9 mouse cellular contexts compared by ENCODE assay signal in genomic region chr17:28580396-28580795, GRCm38 (mm10). TPM values are rescaled to one million over a fixed set of nuclear protein-coding genes. Genes with fewer than 3 reads are reported as not detected.
DNase-seq lines count a peak whose midpoint lies in the region; TF ChIP-seq lines count a peak whose summit lies in the region.
"Had no signal": no experiment of that assay in that cellular context is flagged by ENCODE, and none has a peak within 500 bp of the region (broad histone marks: within the 10 kb centered on the region; RNA-seq: fewer than 3 reads in every experiment).

No protein-coding gene starts in this region.

- intact Hi-C loops in heart, adult 2 months (cut with DNase I) = no loop called here
- intact Hi-C loops in left cerebral cortex, postnatal 36 days (cut with DNase I) = no loop called here

- no peak for TF ChIP-seq CTCF in heart, adult 2 months (IDR thresholded peaks at IDR 0.05)
- TF ChIP-seq CTCF in CH12.LX (conservative IDR thresholded peaks at IDR 0.05 in 1 of 2, IDR thresholded peaks at IDR 0.05 in 1 of 2; ENCODE audit: low read depth in 2 of 2, low read length in 2 of 2) = no peak

- H3K36me3 ChIP-seq in heart, adult 2 months (ENCODE audit: control insufficient read depth, insufficient read depth, low read length) = no peaks in the 10 kb centered on the region
- no peaks in the 10 kb centered on the region for H3K36me3 ChIP-seq in CH12.LX (replicated peaks in 1 of 2; ENCODE audit: control insufficient read depth in 1 of 2, insufficient read depth in 1 of 2, low read length in 1 of 2)
- H3K36me3 ChIP-seq: liver, embryonic 15.5 days had no signal

- H3K4me1 ChIP-seq in heart, adult 2 months (ENCODE audit: control insufficient read depth, insufficient read depth, low read length) = no peaks in the 10 kb centered on the region; the same call in 1 of the 2 replicates
- peaks cover 0 to 4% of the 10 kb centered on the region in 2 experiments; a peak in 2 of 4 replicates for H3K4me1 ChIP-seq in CH12.LX (ENCODE audit: control insufficient read depth in 1 of 2, insufficient read depth in 2 of 2)

- H3K27me3 ChIP-seq in heart, adult 2 months (ENCODE audit: control insufficient read depth, insufficient read depth, low read length) = no peaks in the 10 kb centered on the region
- peaks cover 7% of the 10 kb centered on the region for H3K27me3 ChIP-seq in CH12.LX (replicated peaks)

- no peak overlapping the region for H3K27ac ChIP-seq in heart, adult 2 months
- H3K27ac ChIP-seq in CH12.LX (ENCODE audit: insufficient read depth, low read depth) = no peak overlapping the region
- H3K27ac ChIP-seq: liver, embryonic 15.5 days had no signal

- H3K9ac ChIP-seq in heart, adult 2 months (ENCODE audit: low read depth, low read length) = no peak overlapping the region
- no peak overlapping the region for H3K9ac ChIP-seq in CH12.LX (ENCODE audit: insufficient read depth, low read depth)
- H3K9ac ChIP-seq: liver, embryonic 15.5 days had no signal

- 3% methylated on average over 9 of the region's 9 CpGs for WGBS in heart, adult 2 months

- H3K9me3 ChIP-seq in CH12.LX (replicated peaks; ENCODE audit: low read length) = peaks cover 12% of the 10 kb centered on the region
- H3K9me3 ChIP-seq: liver, embryonic 15.5 days had no signal

- DNase-seq in heart, adult 2 months = peak; percentile 43 to 61
- no peak for DNase-seq in heart, adult 11 months
- DNase-seq in CH12.LX (ENCODE audit: extremely low read depth) = peak; percentile 48
- DNase-seq in embryo, embryonic 10 days (ENCODE audit: low spot score) = peak; percentile 93
- DNase-seq in kidney, adult 8-10 months = peak; percentile 19 to 70
- peak; percentile 21 for DNase-seq in lung, postnatal 25 days (ENCODE audit: low spot score)
- peak; percentile 26 to 32 for DNase-seq in thymus, postnatal 36 days
- DNase-seq in left cerebral cortex, postnatal 36 days (ENCODE audit: low spot score in 2 of 2) = no peak

- H3K4me3 ChIP-seq in heart, adult 2 months = no peak overlapping the region
- no peak overlapping the region for H3K4me3 ChIP-seq in CH12.LX (replicated peaks in 1 of 3; ENCODE audit: low read depth in 2 of 3, low read length in 2 of 3, poor library complexity in 1 of 3)
- H3K4me3 ChIP-seq: liver, embryonic 15.5 days had no signal

- no peak overlapping the region for H3K4me2 ChIP-seq in CH12.LX (ENCODE audit: insufficient read depth, low read depth, poor library complexity, severe bottlenecking)
- H3K4me2 ChIP-seq: liver, embryonic 15.5 days had no signal

- TF ChIP-seq POLR2A in heart, adult 2 months (IDR thresholded peaks at IDR 0.05; ENCODE audit: insufficient read depth, low read depth, low read length) = no peak
- no peak for TF ChIP-seq POLR2A in CH12.LX (IDR thresholded peaks at IDR 0.05; ENCODE audit: low read depth, low read length)

- in situ Hi-C loops in CH12.LX (cut with MboI; ENCODE audit: low pct_ligation_motif_present, low pct_unique_long_range_greater_than_20kb, low sequenced_read_pairs) = no loop called here

- H3K79me2 ChIP-seq in heart, adult 2 months (replicated peaks; ENCODE audit: control insufficient read depth, insufficient read depth, low read length) = no peaks in the 10 kb centered on the region
- no peaks in the 10 kb centered on the region for H3K79me2 ChIP-seq in CH12.LX (replicated peaks; ENCODE audit: control insufficient read depth, extremely low read depth, insufficient read depth, poor library complexity, severe bottlenecking)

- no peak for TF ChIP-seq EP300 in heart, adult 2 months (IDR thresholded peaks at IDR 0.05; ENCODE audit: insufficient read depth, low read depth, low read length)
- no peak for TF ChIP-seq EP300 in CH12.LX (IDR thresholded peaks at IDR 0.05; ENCODE audit: low read length)

- TF ChIP-seq RAD21 in CH12.LX (IDR thresholded peaks at IDR 0.05; ENCODE audit: low read depth, low read length) = no peak

- dilution Hi-C loops in CH12.LX (cut with MboI; ENCODE audit: extremely low pct_ligation_motif_present, extremely low pct_unique_long_range_greater_than_20kb, low sequenced_read_pairs) = no loop called here

TF ChIP-seq in CH12.LX, 34 proteins besides CTCF, POLR2A, EP300 and RAD21:
- TF ChIP-seq TBP (conservative IDR thresholded peaks at IDR 0.05; ENCODE audit: low read depth, low read length) = no peak
- no peak for TF ChIP-seq JUND (conservative IDR thresholded peaks at IDR 0.05; ENCODE audit: low read depth, low read length)
- no peak for TF ChIP-seq JUN (IDR thresholded peaks at IDR 0.05; ENCODE audit: insufficient read depth, low read depth, low read length)
- TF ChIP-seq ZNF384 (IDR thresholded peaks at IDR 0.05; ENCODE audit: low read depth, low read length) = no peak
- TF ChIP-seq RCOR1 (conservative IDR thresholded peaks at IDR 0.05; ENCODE audit: low read depth, low read length) = no peak
- TF ChIP-seq ZC3H11A (IDR thresholded peaks at IDR 0.05; ENCODE audit: low read depth, low read length) = no peak
- no peak for TF ChIP-seq ETS1 (conservative IDR thresholded peaks at IDR 0.05; ENCODE audit: low read depth, low read length)
- TF ChIP-seq MAX (IDR thresholded peaks at IDR 0.05; ENCODE audit: low read length) = peak; percentile 57; the same call in 1 of the 2 replicates
- no peak for TF ChIP-seq PAX5 (IDR thresholded peaks at IDR 0.05; ENCODE audit: low read length)
- no peak for TF ChIP-seq IRF4 (IDR thresholded peaks at IDR 0.05; ENCODE audit: low read depth, low read length)
- no peak for TF ChIP-seq ELF1 (IDR thresholded peaks at IDR 0.05; ENCODE audit: low read depth, low read length)
- TF ChIP-seq SIN3A (IDR thresholded peaks at IDR 0.05; ENCODE audit: low read length) = peak; percentile 66; the same call in 1 of the 2 replicates
- no peak for TF ChIP-seq E2F4 (IDR thresholded peaks at IDR 0.05; ENCODE audit: insufficient replicate concordance, low read depth, low read length)
- TF ChIP-seq MEF2A (IDR thresholded peaks at IDR 0.05; ENCODE audit: borderline replicate concordance, low read depth, low read length) = no peak
- no peak for TF ChIP-seq UBTF (IDR thresholded peaks at IDR 0.05; ENCODE audit: low read depth, low read length)
- TF ChIP-seq MAFK (IDR thresholded peaks at IDR 0.05; ENCODE audit: insufficient replicate concordance, low read length) = no peak
- no peak for TF ChIP-seq HCFC1 (IDR thresholded peaks at IDR 0.05; ENCODE audit: low read depth, low read length)
- no peak for TF ChIP-seq NELFE (IDR thresholded peaks at IDR 0.05; ENCODE audit: low read depth, low read length)
- no peak for TF ChIP-seq POLR2AphosphoS2 (IDR thresholded peaks at IDR 0.05; ENCODE audit: low read depth, low read length)
- peak; percentile 95 for TF ChIP-seq MXI1 (IDR thresholded peaks at IDR 0.05; ENCODE audit: low read depth, low read length)
- TF ChIP-seq MYC (IDR thresholded peaks at IDR 0.05; ENCODE audit: low read depth, low read length) = no peak; the same call in 1 of the 2 replicates
- no peak for TF ChIP-seq BHLHE40 (IDR thresholded peaks at IDR 0.05; ENCODE audit: low read depth, low read length)
- no peak for TF ChIP-seq SMC3 (IDR thresholded peaks at IDR 0.05; ENCODE audit: low read depth, low read length)

RNA-seq across cellular contexts. Expression of gene Lhfpl5, which starts 5.0 kb away (rescaled TPM):
- not detected for total RNA-seq in heart, adult 2 months (2021)
- 0.18 and 0.20 TPM in 2 replicates for polyA plus RNA-seq in heart, adult 2 months (2012; rRNA removed)
- total RNA-seq in CH12.LX (2012; rRNA removed) (0.08 TPM in 1 of 2 replicates, not detected in the other), CH12.LX (2014; rRNA removed) (not detected in 2 replicates)
- polyA plus RNA-seq in CH12.LX (2012; ENCODE audit: insufficient read length, low read depth) = not detected in 2 replicates
- total RNA-seq in left cerebral cortex, postnatal 36 days (2021) = 1 to 10 TPM; 3.1 to 3.2 TPM

RNA-seq across cellular contexts. Expression of gene Clps, which starts 19.8 kb away (rescaled TPM):
- total RNA-seq in heart, adult 2 months (2021) = not detected
- polyA plus RNA-seq in heart, adult 2 months (2012; rRNA removed) = 0.90 and 2.0 TPM in 2 replicates
- total RNA-seq in CH12.LX (2012; rRNA removed) = not detected in 2 replicates
- total RNA-seq in CH12.LX (2014; rRNA removed) = not detected in 2 replicates
- polyA plus RNA-seq in CH12.LX (2012; ENCODE audit: insufficient read length, low read depth) = not detected in 2 replicates
- total RNA-seq in left cerebral cortex, postnatal 36 days (2021) = not detected

RNA-seq across cellular contexts. Expression of gene Clpsl2, which starts 31.2 kb away (rescaled TPM):
- not detected for total RNA-seq in heart, adult 2 months (2021)
- polyA plus RNA-seq in heart, adult 2 months (2012; rRNA removed) = not detected in 2 replicates
- total RNA-seq in CH12.LX (2012; rRNA removed) (not detected in 2 replicates), CH12.LX (2014; rRNA removed) (not detected in 2 replicates)
- not detected in 2 replicates for polyA plus RNA-seq in CH12.LX (2012; ENCODE audit: insufficient read length, low read depth)
- total RNA-seq in left cerebral cortex, postnatal 36 days (2021) = not detected
- polyA plus RNA-seq: liver, embryonic 15.5 days had no signal

RNA-seq across cellular contexts. Expression of gene Srpk1, which starts 42.1 kb away (rescaled TPM):
- 10 to 100 TPM; 32.1 to 32.6 TPM for total RNA-seq in heart, adult 2 months (2021)
- 11.9 and 19.6 TPM in 2 replicates for polyA plus RNA-seq in heart, adult 2 months (2012; rRNA removed)
- total RNA-seq in CH12.LX (2012; rRNA removed) (65.9 and 83.3 TPM in 2 replicates), CH12.LX (2014; rRNA removed) (60.8 and 70.0 TPM in 2 replicates)
- 129 and 163 TPM in 2 replicates for polyA plus RNA-seq in CH12.LX (2012; ENCODE audit: insufficient read length, low read depth)
- 100 to 1,000 TPM in 1 of 2 experiments, 10 to 100 TPM in 1; 90.2 to 106 TPM for total RNA-seq in left cerebral cortex, postnatal 36 days (2021)

RNA-seq across cellular contexts. Expression of gene Armc12, which starts 49.8 kb away (rescaled TPM):
- total RNA-seq in heart, adult 2 months (2021) = not detected
- polyA plus RNA-seq in heart, adult 2 months (2012; rRNA removed) = 0.33 and 0.47 TPM in 2 replicates
- total RNA-seq in CH12.LX (2012; rRNA removed) (not detected in 2 replicates), CH12.LX (2014; rRNA removed) (not detected in 2 replicates)
- not detected in 2 replicates for polyA plus RNA-seq in CH12.LX (2012; ENCODE audit: insufficient read length, low read depth)
- not detected for total RNA-seq in left cerebral cortex, postnatal 36 days (2021)
- polyA plus RNA-seq: liver, embryonic 15.5 days had no signal

Comparison
In these comparisons a context has a peak if more than half of its experiments do, and no peak if none do; other contexts are left out.
1. DNase-seq: peak in heart, adult 2 months (2 of 2), CH12.LX (single experiment), embryo, embryonic 10 days (single experiment), kidney, adult 8-10 months (2 of 2), lung, postnatal 25 days (single experiment) and thymus, postnatal 36 days (2 of 2); none in heart, adult 11 months (single experiment) and left cerebral cortex, postnatal 36 days (0 of 2).